Mouse (Mus musculus) heart, adult 2 months (tissue): ENCODE results near the gene Myo1d. TPM values are rescaled to one million over a fixed set of nuclear protein-coding genes. Genes with fewer than 3 reads are reported as not detected.

Source experiments
- DNase-seq, 2 experiments: peaks; one replicate each; pipeline ENCODE4 v3.0.0; 2021
- H3K27ac ChIP-seq: fragments of 200-600 bp; 2 replicates; pipeline ENCODE4 v1.8.1; 2022
- H3K27me3 ChIP-seq: fragments of 200-500 bp; 2 replicates; pipeline ENCODE4 v1.6.1; 2012; ENCODE audit warnings: mild to moderate bottlenecking, low read length, inconsistent platforms, mixed read lengths; ENCODE audit not compliant: control insufficient read depth, insufficient read depth
- H3K36me3 ChIP-seq: fragments of 200-500 bp; 2 replicates; pipeline ENCODE4 v1.6.1; 2012; ENCODE audit warnings: low read length, inconsistent platforms; ENCODE audit not compliant: control insufficient read depth, insufficient read depth
- H3K4me1 ChIP-seq: fragments of 200-500 bp; 2 replicates; pipeline ENCODE4 v1.6.1; 2011; ENCODE audit warnings: low read length; ENCODE audit not compliant: control insufficient read depth, insufficient read depth
- H3K4me3 ChIP-seq: fragments of 200-600 bp; 2 replicates; pipeline ENCODE4 v1.8.1; 2022
- H3K79me2 ChIP-seq: fragments of 200-500 bp; replicated peaks from 2 replicates; pipeline ENCODE4 v1.6.1; 2012; ENCODE audit warnings: mild to moderate bottlenecking, inconsistent platforms, low read length, moderate library complexity, mixed read lengths; ENCODE audit not compliant: control insufficient read depth, insufficient read depth
- H3K9ac ChIP-seq: fragments of 200-500 bp; 2 replicates; pipeline ENCODE4 v1.6.1; 2012; ENCODE audit warnings: low read depth, mild to moderate bottlenecking, control low read depth, inconsistent platforms, low read length, mixed read lengths
- CTCF ChIP-seq: fragments of 200-600 bp; IDR thresholded peaks from 2 replicates; pipeline ENCODE4 v1.8.1; 2022; ENCODE audit warnings: antibody characterized with exemption, mild to moderate bottlenecking, moderate library complexity
- EP300 ChIP-seq: fragments of 200-500 bp; IDR thresholded peaks from 2 replicates; pipeline ENCODE4 v1.6.1; 2011; ENCODE audit warnings: low read depth, low read length, control low read depth; ENCODE audit not compliant: insufficient read depth
- POLR2A ChIP-seq: fragments of 200-500 bp; IDR thresholded peaks from 2 replicates; pipeline ENCODE4 v1.6.1; 2011; ENCODE audit warnings: mild to moderate bottlenecking, low read depth, low read length, control low read depth; ENCODE audit not compliant: insufficient read depth
- WGBS: fragments of 180-500 bp; shearing (Covaris S2); methylation state at CpG from one replicate; pipeline ENCODE4 v1.1.7; 2018; 5-methylcytosine and 5-hydroxymethylcytosine counted together
- intact Hi-C: fragments of 180-260 bp; cut with DNase I; formaldehyde crosslinking; loops from one replicate; pipeline ENCODE4 v1.15.1; 2025
- polyA plus RNA-seq: library from polyadenylated mRNA; depleted of rRNA; stranded (reverse); fragments of >200 nt; gene quantifications from 2 replicates; pipeline ENCODE4 v1.2.3, GENCODE M21; 2012
- total RNA-seq, 2 experiments: library from RNA; stranded (reverse); gene quantifications; 2 replicates each; pipeline ENCODE4 v1.2.3; 2021

Gene Myo1d
- total and polyA plus RNA-seq, 3 experiments: 8.2 to 10.0 (median 9.3) TPM

DNA sequence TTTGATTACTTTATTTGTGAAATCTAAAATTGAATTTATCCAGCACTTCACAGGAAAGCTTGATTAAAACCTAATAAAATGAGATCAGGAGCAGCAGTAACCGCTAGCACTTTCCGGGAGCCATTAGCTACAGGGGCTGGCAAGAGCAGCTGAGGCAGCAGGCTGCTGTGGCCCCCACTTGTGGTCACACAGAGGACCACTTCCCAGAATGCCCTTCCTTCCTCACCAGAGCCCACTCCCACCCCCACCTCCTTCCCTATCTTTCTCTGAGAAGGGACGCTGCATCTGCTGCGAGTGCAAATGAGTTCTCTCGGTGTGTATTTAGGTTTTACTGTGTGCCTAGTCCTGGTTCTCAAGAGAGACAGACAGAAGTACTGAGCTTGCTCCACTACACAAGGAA is 219.1 kb downstream of the Myo1d start:
- H3K27me3 ChIP-seq: no peaks in the 10 kb centered on the region
- peaks cover 2% of the 10 kb centered on the region; the same call in 1 of the 2 replicates for H3K4me1 ChIP-seq
- no peak overlapping the region for H3K4me3 ChIP-seq
- WGBS: 72% methylated on average over 5 of the region's 5 CpGs
- intact Hi-C loops: no loop called here
- no peak overlapping the region for H3K9ac ChIP-seq
- H3K36me3 ChIP-seq: peaks cover 3% of the 10 kb centered on the region; the same call in 1 of the 2 replicates
- H3K27ac ChIP-seq: no peak overlapping the region
- H3K79me2 ChIP-seq: no peaks in the 10 kb centered on the region
- TF ChIP-seq EP300 (no peak), POLR2A (no peak), CTCF (no peak)
- no peak for DNase-seq

DNA sequence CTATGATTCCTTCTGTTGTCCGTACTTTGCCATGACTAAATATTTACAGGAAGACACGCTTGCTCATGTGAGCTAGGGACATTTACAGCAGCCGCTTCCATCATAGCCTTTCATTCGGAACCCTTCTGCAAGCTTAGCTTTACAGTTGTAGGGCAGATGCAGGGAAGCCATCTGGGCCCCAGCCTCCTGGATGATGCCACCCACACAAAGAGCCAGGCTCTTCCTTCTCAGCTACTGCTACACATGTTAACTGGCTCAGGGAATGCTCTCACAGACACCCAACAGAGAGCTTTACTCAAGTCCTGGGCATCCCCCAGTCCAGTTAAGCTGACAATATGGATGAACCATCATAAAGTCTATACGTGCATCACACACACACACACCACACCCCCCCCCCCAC is 224.4 kb downstream of the Myo1d start:
- Histone ChIP-seq H3K36me3 (no peaks in the 10 kb centered on the region), H3K9ac (no peak overlapping the region), H3K4me3 (no peak overlapping the region), H3K27ac (no peak overlapping the region), H3K4me1 (no peaks in the 10 kb centered on the region), H3K27me3 (no peaks in the 10 kb centered on the region), H3K79me2 (no peaks in the 10 kb centered on the region)
- TF ChIP-seq CTCF (no peak), EP300 (no peak), POLR2A (no peak)
- no peak for DNase-seq
- intact Hi-C loops: no loop called here
- 95% methylated on average over 5 of the region's 5 CpGs for WGBS

GRCm38 (mm10) chr11:80553046-80553445 is 226.8 kb downstream of the Myo1d start:
- Histone ChIP-seq H3K9ac (no peak overlapping the region), H3K4me1 (no peaks in the 10 kb centered on the region), H3K4me3 (no peak overlapping the region), H3K36me3 (no peaks in the 10 kb centered on the region), H3K79me2 (no peaks in the 10 kb centered on the region), H3K27ac (no peak overlapping the region), H3K27me3 (no peaks in the 10 kb centered on the region)
- TF ChIP-seq CTCF (no peak), EP300 (no peak), POLR2A (no peak)
- no peak for DNase-seq
- intact Hi-C loops: no loop called here
- 77% methylated on average over 11 of the region's 11 CpGs for WGBS

GRCm38 (mm10) chr11:80551634-80552033 is 228.2 kb downstream of the Myo1d start:
- WGBS: 63% methylated on average over 3 of the region's 3 CpGs
- Histone ChIP-seq H3K4me1 (no peaks in the 10 kb centered on the region), H3K27ac (no peak overlapping the region), H3K36me3 (no peaks in the 10 kb centered on the region), H3K4me3 (no peak overlapping the region), H3K9ac (no peak overlapping the region), H3K79me2 (no peaks in the 10 kb centered on the region), H3K27me3 (no peaks in the 10 kb centered on the region)
- intact Hi-C loops: no loop called here
- DNase-seq: no peak
- no peak for TF ChIP-seq CTCF
- TF ChIP-seq EP300: no peak
- TF ChIP-seq POLR2A: no peak

- intact Hi-C loops: no loop called here
- WGBS: 76% methylated on average over 10 of the region's 10 CpGs
- H3K27me3 ChIP-seq: no peaks in the 10 kb centered on the region
Measured at GRCm38 (mm10) chr11:80550264-80550663, 229.6 kb downstream of the Myo1d start.

DNA sequence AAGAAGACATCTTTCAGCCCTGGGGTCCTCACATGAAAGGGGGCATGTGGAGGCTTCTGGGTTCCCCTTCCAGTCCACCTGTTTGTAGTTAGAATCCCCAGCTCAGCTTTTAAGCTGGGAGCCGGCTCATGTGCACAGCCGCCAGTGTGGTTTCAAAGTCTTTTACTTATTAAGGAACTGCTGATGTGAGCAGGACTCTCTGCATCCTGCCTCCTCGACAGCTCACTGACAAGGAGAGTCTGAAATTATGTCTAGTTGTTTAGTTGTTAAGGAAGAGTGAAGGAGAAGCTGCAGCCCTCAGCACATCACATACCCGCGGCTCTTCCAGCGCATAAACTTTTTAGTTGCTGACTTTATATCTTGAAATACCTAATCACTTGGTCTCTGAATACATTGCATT is 230.0 kb downstream of the Myo1d start:
- Histone ChIP-seq H3K27me3 (no peaks in the 10 kb centered on the region), H3K79me2 (no peaks in the 10 kb centered on the region), H3K4me1 (no peaks in the 10 kb centered on the region), H3K9ac (no peak overlapping the region), H3K36me3 (no peaks in the 10 kb centered on the region), H3K27ac (no peak overlapping the region), H3K4me3 (no peak overlapping the region)
- DNase-seq: no peak
- intact Hi-C loops: no loop called here
- WGBS: 79% methylated on average over 6 of the region's 6 CpGs
- no peak for TF ChIP-seq EP300
- no peak for TF ChIP-seq CTCF
- no peak for TF ChIP-seq POLR2A

More at GRCm38 (mm10) chr11:80550264-80550663, 229.6 kb downstream of the Myo1d start:
- no peak overlapping the region for H3K9ac ChIP-seq
- no peak overlapping the region for H3K4me3 ChIP-seq
- H3K79me2 ChIP-seq: no peaks in the 10 kb centered on the region
- H3K36me3 ChIP-seq: no peaks in the 10 kb centered on the region
- H3K27ac ChIP-seq: no peak overlapping the region
- no peak for TF ChIP-seq CTCF
- no peak for TF ChIP-seq POLR2A
- no peak for TF ChIP-seq EP300
- no peak for DNase-seq
- no peaks in the 10 kb centered on the region for H3K4me1 ChIP-seq
